Mouse (Mus musculus) limb, embryonic 10.5 days (tissue): ENCODE measurements at regions not wholly inside any gene's neighbourhood (a gene's known extent, or its start where the extent isn't known, plus 50 kb on each side); places are given as distances from the start of the nearest gene placed in this dataset.

Experiments
- DNase-seq: peaks from one replicate; pipeline ENCODE4 v3.0.0-alpha.2; 2017; ENCODE audit warnings: low spot score
- H3K27ac ChIP-seq: fragments of 300-500 bp; sonication (generic); 2 replicates; pipeline ENCODE4 v1.5.1; 2016; ENCODE audit warnings: mild to moderate bottlenecking
- H3K27me3 ChIP-seq: fragments of 300-500 bp; sonication (generic); 2 replicates; pipeline ENCODE4 v1.6.1; 2016; ENCODE audit warnings: low read depth, mild to moderate bottlenecking; ENCODE audit not compliant: poor library complexity, severe bottlenecking
- H3K36me3 ChIP-seq: fragments of 300-500 bp; sonication (generic); 2 replicates; pipeline ENCODE4 v1.6.1; 2016; ENCODE audit warnings: mild to moderate bottlenecking, moderate library complexity
- H3K4me1 ChIP-seq: fragments of 300-500 bp; sonication (generic); 2 replicates; pipeline ENCODE4 v1.6.1; 2016
- H3K4me3 ChIP-seq: fragments of 300-500 bp; sonication (generic); 2 replicates; pipeline ENCODE4 v1.5.1; 2016; ENCODE audit warnings: mild to moderate bottlenecking, moderate library complexity
- H3K9me3 ChIP-seq: fragments of 300-500 bp; sonication (generic); replicated peaks from 2 replicates; pipeline ENCODE4 v1.6.1; 2016; ENCODE audit warnings: mild to moderate bottlenecking
- WGBS: fragments of 180-500 bp; shearing (Covaris S2); methylation state at CpG from one replicate; pipeline ENCODE4 v1.1.7; 2016; 5-methylcytosine and 5-hydroxymethylcytosine counted together

DNA sequence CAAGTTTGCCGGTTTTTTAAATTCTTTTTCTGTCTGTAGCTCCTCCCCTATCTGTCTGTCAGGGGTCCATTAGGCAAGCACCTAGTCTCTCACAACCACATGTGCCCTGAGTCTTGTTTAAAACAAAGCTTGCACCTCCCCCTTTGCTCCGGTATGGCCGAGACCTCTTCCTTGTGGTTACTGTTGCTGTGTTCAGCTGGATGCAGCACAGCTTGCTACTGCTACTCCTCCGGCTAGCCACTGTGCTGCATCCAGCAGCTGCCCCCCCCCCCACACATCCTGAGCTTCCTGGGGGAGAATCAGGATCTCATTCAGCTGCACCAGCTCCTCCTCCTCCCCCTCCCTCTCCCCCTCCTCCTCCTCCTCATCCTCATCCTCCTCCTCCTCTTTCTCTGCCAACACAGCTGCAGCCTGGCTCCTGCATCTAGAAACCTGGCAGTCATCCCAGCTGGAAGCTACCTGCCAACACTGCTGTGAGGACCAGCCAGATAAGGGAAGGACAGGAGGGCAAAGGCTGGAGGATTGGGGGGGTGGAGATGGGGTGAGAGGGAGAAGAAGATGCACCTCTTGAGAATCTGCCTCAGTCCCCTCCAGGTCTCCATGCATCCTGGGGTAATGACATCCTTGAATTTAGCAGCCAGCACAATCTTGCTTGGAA lies 114.8 kb upstream of the Tmem260 start:
- peak; percentile 56 for DNase-seq
- no peaks in the 10 kb centered on the region for H3K9me3 ChIP-seq
- peaks cover 58% of the 10 kb centered on the region for H3K4me1 ChIP-seq
- whole genome bisulfite sequencing, result 5% methylated on average over 4 of the region's 4 CpGs
- peak overlapping the region; percentile 35 for H3K4me3 ChIP-seq
- H3K36me3 ChIP-seq, result no peaks in the 10 kb centered on the region
- H3K27me3 ChIP-seq, result no peaks in the 10 kb centered on the region
- H3K27ac ChIP-seq, result peak overlapping the region; percentile 77

- 53% methylated on average over 2 of the region's 2 CpGs for WGBS
- H3K27ac ChIP-seq, result peak overlapping the region; percentile 77
- no peaks in the 10 kb centered on the region for H3K9me3 ChIP-seq
- H3K4me3 ChIP-seq, result no peak overlapping the region
- no peaks in the 10 kb centered on the region for H3K27me3 ChIP-seq
- H3K4me1 ChIP-seq, result peaks cover 63% of the 10 kb centered on the region
- DNase-seq, result no peak
- H3K36me3 ChIP-seq, result no peaks in the 10 kb centered on the region
Measured at GRCm38 (mm10) chr14:48331623-48332000, 114.3 kb upstream of the Tmem260 start.

- H3K27ac ChIP-seq, result peak overlapping the region; percentile 77
- no peaks in the 10 kb centered on the region for H3K9me3 ChIP-seq
- 32% methylated on average over 2 of the region's 2 CpGs for WGBS
- 0 out of 2 replicates have a peak overlapping the region, but pooled peaks have one; percentile 8 for H3K4me3 ChIP-seq
- H3K36me3 ChIP-seq, result no peaks in the 10 kb centered on the region
- peaks cover 69% of the 10 kb centered on the region for H3K4me1 ChIP-seq
- DNase-seq, result peak; percentile 65
- no peaks in the 10 kb centered on the region for H3K27me3 ChIP-seq
Measured at GRCm38 (mm10) chr14:48332193-48332592, 113.7 kb upstream of the Tmem260 start.

GRCm38 (mm10) chr14:48332660-48333059 lies 113.3 kb upstream of the Tmem260 start:
- Histone ChIP-seq H3K4me3 (0 out of 2 replicates have a peak overlapping the region, but pooled peaks have one; percentile 8), H3K27me3 (no peaks in the 10 kb centered on the region), H3K9me3 (no peaks in the 10 kb centered on the region), H3K36me3 (no peaks in the 10 kb centered on the region), H3K27ac (peak overlapping the region; percentile 77), H3K4me1 (peaks cover 69% of the 10 kb centered on the region)
- DNase-seq, result no peak
- 47% methylated on average over 4 of the region's 4 CpGs for WGBS

DNA sequence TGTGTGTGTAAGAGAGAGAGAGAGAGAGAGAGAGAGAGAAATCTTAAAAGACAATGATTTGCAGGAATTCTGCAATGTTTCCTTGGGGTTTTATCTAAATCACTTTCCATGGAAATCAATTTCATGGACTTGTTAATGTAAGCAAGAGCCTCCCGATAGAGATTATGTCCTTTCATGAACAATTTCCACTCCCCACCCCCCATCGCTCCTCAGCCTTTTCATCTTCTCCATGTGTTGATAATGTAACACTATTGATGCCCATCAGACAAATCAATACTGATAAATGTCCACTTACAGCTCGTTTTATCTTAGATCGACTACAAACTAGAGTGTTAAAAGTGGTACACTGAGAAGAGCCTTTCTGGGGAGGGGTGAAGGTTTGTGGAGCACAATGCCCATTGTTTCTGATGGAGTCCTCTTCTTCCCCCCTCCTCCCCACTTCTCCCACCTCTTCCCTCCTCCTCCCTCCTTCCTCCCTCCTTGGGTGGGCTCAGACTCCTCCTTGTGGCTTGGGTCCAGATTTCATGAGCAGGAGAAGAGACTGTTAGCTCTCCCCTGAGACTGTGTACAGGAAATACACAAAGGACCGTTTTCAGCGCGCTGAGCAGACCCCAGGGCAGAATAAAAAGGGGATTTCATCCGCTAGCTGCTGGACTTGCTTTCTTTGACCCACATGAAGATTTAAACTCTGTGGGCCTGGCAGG lies 111.7 kb upstream of the Tmem260 start:
- no peak overlapping the region for H3K4me3 ChIP-seq
- DNase-seq, result no peak
- WGBS, result 61% methylated on average over 8 of the region's 8 CpGs
- H3K4me1 ChIP-seq, result peaks cover 69% of the 10 kb centered on the region
- H3K9me3 ChIP-seq, result no peaks in the 10 kb centered on the region
- no peaks in the 10 kb centered on the region for H3K36me3 ChIP-seq
- no peaks in the 10 kb centered on the region for H3K27me3 ChIP-seq
- H3K27ac ChIP-seq, result peak overlapping the region; percentile 59; the same call in 1 of the 2 replicates

DNA sequence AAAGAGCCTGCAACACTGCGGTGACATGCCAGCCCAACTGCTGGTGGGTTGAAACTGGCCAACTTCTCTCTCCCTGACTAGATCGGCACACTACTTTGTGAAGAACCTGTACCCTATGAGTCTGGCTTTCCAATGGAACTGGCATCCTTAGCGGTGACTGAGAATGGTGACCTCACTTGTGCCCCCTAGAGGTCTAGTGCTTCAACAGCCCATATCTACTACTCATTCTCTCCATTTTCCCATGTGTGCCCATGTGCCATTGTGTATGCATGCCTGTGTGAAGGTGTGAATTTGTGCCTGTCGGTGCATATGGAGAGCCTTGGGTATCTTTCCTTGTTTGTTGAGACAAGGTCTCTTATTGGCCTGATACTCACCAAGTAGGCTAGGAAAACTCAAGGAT lies 106.5 kb upstream of the Tmem260 start:
- Histone ChIP-seq H3K36me3 (no peaks in the 10 kb centered on the region), H3K4me3 (no peak overlapping the region), H3K27ac (no peak overlapping the region), H3K9me3 (no peaks in the 10 kb centered on the region), H3K27me3 (no peaks in the 10 kb centered on the region), H3K4me1 (peaks cover 30% of the 10 kb centered on the region)
- WGBS, result 80% methylated on average over 4 of the region's 4 CpGs
- DNase-seq, result no peak

DNA sequence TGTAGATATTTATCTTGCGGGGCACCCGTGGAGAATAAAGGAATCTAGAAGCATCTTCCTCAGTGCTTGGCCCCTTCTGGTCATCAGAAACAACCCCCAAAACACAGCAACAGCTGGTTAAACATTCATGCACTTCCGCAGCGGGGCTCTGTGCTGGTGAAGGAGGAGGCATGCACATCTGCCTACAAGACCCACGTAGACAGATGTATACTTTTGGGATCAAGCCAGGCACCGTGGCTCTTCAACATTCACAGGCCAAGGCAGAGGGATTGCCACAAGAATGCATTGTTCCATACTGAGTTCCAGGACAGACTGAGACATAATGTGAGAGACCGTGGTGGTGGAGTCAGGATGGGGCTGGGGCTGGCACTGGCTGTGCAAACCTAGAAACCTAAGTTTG lies 103.0 kb upstream of the Tmem260 start:
- Histone ChIP-seq H3K4me3 (no peak overlapping the region), H3K9me3 (no peaks in the 10 kb centered on the region), H3K27ac (0 out of 2 replicates have a peak overlapping the region, but pooled peaks have one; percentile 30), H3K4me1 (peaks cover 11% of the 10 kb centered on the region), H3K27me3 (no peaks in the 10 kb centered on the region), H3K36me3 (no peaks in the 10 kb centered on the region)
- 79% methylated on average over 7 of the region's 7 CpGs for WGBS
- DNase-seq, result no peak

DNA sequence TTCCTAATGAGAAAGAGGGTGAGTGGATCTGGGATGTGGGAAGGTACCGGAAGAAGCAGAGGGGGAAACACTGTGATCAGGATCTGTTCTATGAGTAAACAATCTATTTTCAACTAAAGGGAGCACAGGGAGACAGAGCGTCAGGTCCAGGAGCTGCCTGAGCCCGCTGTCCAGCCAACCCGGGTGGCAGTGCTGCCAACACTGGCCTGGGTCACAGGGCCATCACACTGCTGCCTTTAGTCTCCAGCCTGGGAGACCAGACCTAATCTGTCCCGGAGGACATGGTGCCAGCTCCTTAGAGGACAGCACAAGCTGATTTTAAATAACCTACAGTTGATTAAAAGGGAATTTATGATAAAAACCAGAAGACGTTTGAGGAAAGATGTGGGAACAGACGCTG lies 100.0 kb upstream of the Tmem260 start:
- Histone ChIP-seq H3K4me1 (peaks cover 24% of the 10 kb centered on the region), H3K27ac (no peak overlapping the region), H3K27me3 (no peaks in the 10 kb centered on the region), H3K36me3 (no peaks in the 10 kb centered on the region), H3K9me3 (no peaks in the 10 kb centered on the region), H3K4me3 (no peak overlapping the region)
- 84% methylated on average over 7 of the region's 7 CpGs for WGBS
- no peak for DNase-seq

- Histone ChIP-seq H3K4me1 (peaks cover 26% of the 10 kb centered on the region), H3K9me3 (no peaks in the 10 kb centered on the region), H3K27ac (peak overlapping the region; percentile 66), H3K4me3 (peak overlapping the region; percentile 35), H3K27me3 (no peaks in the 10 kb centered on the region), H3K36me3 (no peaks in the 10 kb centered on the region)
- 41% methylated on average over 9 of the region's 9 CpGs for WGBS
- peak; percentile 43 for DNase-seq
Measured at GRCm38 (mm10) chr14:48349392-48350044, 96.4 kb upstream of the Tmem260 start.

DNA sequence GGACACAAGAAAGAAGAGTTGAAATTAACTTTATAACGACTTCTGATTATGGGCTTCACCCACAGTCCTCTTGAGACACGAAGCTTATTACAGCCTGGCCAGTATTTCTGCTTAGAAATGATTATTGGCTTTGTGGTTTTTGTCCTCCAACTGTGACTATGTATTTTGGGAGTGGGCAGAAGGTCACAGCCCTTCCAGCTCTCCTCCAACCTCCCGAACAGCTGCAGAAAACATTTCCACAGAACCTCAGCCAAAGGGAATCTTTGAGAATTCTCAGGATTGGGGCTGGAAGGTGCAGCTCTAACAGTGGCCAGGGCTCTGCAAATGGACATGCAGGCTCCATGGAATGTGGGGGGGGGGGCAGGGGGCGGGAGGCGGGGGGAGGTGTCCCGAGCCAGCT lies 94.3 kb upstream of the Tmem260 start:
- Histone ChIP-seq H3K4me3 (no peak overlapping the region), H3K27ac (peak overlapping the region; percentile 43; the same call in 1 of the 2 replicates), H3K27me3 (no peaks in the 10 kb centered on the region), H3K36me3 (no peaks in the 10 kb centered on the region), H3K4me1 (peaks cover 28% of the 10 kb centered on the region), H3K9me3 (no peaks in the 10 kb centered on the region)
- DNase-seq, result no peak
- 69% methylated on average over 5 of the region's 6 CpGs for WGBS

DNA sequence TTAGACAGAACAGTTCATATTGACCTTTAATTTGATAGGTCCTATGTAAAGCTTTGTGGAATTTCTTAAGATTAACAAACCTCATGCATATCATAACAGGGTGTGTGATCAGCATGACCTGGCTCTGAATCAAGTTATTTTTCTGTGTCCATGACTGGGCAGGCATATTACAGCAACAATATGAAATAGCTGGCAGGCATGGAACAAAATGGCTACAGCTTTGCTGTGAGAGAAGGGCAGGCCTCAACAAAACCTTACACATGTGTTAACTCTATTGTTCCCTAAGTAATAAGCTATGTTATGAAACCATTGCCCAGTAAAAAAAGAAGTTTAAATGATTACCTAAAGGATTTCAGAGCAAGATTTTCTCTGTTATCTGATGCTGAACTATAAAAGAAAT lies 93.1 kb upstream of the Tmem260 start:
- H3K27ac ChIP-seq, result no peak overlapping the region
- H3K4me3 ChIP-seq, result no peak overlapping the region
- H3K4me1 ChIP-seq, result peaks cover 40% of the 10 kb centered on the region
- H3K27me3 ChIP-seq, result no peaks in the 10 kb centered on the region
- H3K36me3 ChIP-seq, result no peaks in the 10 kb centered on the region
- DNase-seq, result no peak
- no peaks in the 10 kb centered on the region for H3K9me3 ChIP-seq

- H3K9me3 ChIP-seq, result no peaks in the 10 kb centered on the region
- WGBS, result 44% methylated on average over 1 of the region's 1 CpGs
- H3K4me1 ChIP-seq, result peaks cover 36% of the 10 kb centered on the region
- H3K36me3 ChIP-seq, result no peaks in the 10 kb centered on the region
- H3K4me3 ChIP-seq, result no peak overlapping the region
- H3K27ac ChIP-seq, result no peak overlapping the region
- DNase-seq, result no peak
- no peaks in the 10 kb centered on the region for H3K27me3 ChIP-seq
Measured at GRCm38 (mm10) chr14:48354176-48354575, 91.7 kb upstream of the Tmem260 start.

DNA sequence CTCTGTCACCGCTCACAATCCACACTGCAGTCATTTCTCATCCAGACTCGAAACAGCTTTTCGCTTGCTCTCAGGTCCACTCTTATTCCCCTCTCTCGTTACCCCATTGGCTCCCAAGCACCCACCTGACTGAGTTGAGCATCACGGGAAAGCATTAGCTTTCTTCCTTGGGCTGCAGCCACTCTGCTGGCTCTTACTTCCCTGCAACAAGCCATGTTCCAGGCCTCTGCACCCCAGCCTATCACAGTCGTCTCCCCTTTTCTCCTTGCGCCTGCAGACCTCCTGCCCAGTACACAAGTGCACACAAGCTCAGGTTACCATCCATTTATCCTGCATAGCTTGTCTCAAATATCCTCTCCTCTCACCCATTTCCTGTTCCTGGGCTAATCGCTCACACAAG lies 88.5 kb upstream of the Tmem260 start:
- no peak overlapping the region for H3K4me3 ChIP-seq
- peaks cover 21% of the 10 kb centered on the region for H3K4me1 ChIP-seq
- H3K27me3 ChIP-seq, result no peaks in the 10 kb centered on the region
- no peaks in the 10 kb centered on the region for H3K9me3 ChIP-seq
- H3K27ac ChIP-seq, result peak overlapping the region; percentile 67; the same call in 1 of the 2 replicates
- DNase-seq, result peak; percentile 44
- 66% methylated on average over 8 of the region's 8 CpGs for WGBS
- no peaks in the 10 kb centered on the region for H3K36me3 ChIP-seq
